Mouse (Mus musculus) bone marrow macrophage, adult 2 months (primary cell): ENCODE data around the gene Rps21. TPM values are rescaled to one million over a fixed set of nuclear protein-coding genes. Genes with fewer than 3 reads are reported as not detected.
"Not testable (repeated sequence)": the region's sequence is repeated elsewhere in the genome, so short reads cannot be mapped to it uniquely, and the experiment has no call there.

ENCODE experiments used
- H3K27ac ChIP-seq: 2 replicates; pipeline ENCODE4 v1.5.1; 2012; ENCODE audit warnings: low read depth, low read length; ENCODE audit not compliant: insufficient read depth
- H3K4me1 ChIP-seq: 2 replicates; pipeline ENCODE4 v1.6.1; 2012; ENCODE audit warnings: low read length; ENCODE audit not compliant: control insufficient read depth, insufficient read depth
- H3K4me3 ChIP-seq: 2 replicates; pipeline ENCODE4 v1.5.1; 2012; ENCODE audit warnings: mild to moderate bottlenecking, low read length, moderate library complexity; ENCODE audit not compliant: insufficient read depth
- CTCF ChIP-seq: IDR thresholded peaks from 2 replicates; pipeline ENCODE4 v1.5.1; 2012; ENCODE audit warnings: low read depth, mild to moderate bottlenecking, low read length, moderate library complexity
- POLR2A ChIP-seq: IDR thresholded peaks from 2 replicates; pipeline ENCODE4 v1.6.1; 2012; ENCODE audit warnings: mild to moderate bottlenecking, low read depth, low read length, borderline replicate concordance
- polyA plus RNA-seq: library from polyadenylated mRNA; stranded (reverse); fragments of >200 nt; gene quantifications from 2 replicates; pipeline ENCODE4 v1.2.4, GENCODE M21; 2012; ENCODE audit not compliant: missing spikeins, insufficient read depth, insufficient read length

Rps21 gene
- polyA plus RNA-seq, 1 experiment, result 1,564 TPM

DNA sequence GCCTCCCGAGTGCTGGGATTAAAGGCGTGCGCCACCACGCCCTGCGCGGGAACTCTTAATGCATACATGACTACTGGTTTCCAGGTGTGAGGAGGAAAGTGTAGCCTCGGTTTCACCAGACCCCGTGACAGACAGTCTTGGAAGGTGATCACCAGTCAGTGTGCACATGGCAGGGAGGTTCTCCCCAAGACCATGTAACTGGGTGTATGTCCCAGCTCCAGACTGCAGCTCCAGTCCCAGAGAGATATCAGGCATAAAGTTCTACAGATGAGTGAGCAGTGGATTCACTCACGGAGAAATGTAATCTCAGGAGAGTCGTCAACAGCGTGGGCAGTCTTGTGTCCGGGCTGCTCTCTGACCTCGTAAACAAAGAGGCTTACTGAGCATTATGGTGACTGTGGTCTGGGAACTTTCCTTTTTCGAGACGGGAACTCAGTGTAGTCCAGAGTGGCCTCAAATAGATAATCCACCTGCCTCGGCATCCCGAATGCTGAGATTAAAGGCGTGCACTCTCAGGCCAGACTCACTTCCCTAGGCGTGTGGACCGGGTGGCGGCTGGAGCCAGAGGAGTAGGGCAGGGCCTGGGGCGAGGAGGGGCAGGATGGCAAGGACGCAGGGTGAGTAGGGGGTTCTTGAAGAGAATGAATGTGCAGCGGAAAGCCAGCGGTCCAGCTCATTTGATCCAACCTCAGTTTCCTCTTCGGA, 729 bp upstream of the Rps21 start:
- Histone ChIP-seq H3K4me1 (peaks cover 5% of the 10 kb centered on the region), H3K4me3 (peak overlapping the region; percentile 61), H3K27ac (peak overlapping the region; percentile 56)
- no peak for TF ChIP-seq POLR2A
- TF ChIP-seq CTCF, result no peak

DNA sequence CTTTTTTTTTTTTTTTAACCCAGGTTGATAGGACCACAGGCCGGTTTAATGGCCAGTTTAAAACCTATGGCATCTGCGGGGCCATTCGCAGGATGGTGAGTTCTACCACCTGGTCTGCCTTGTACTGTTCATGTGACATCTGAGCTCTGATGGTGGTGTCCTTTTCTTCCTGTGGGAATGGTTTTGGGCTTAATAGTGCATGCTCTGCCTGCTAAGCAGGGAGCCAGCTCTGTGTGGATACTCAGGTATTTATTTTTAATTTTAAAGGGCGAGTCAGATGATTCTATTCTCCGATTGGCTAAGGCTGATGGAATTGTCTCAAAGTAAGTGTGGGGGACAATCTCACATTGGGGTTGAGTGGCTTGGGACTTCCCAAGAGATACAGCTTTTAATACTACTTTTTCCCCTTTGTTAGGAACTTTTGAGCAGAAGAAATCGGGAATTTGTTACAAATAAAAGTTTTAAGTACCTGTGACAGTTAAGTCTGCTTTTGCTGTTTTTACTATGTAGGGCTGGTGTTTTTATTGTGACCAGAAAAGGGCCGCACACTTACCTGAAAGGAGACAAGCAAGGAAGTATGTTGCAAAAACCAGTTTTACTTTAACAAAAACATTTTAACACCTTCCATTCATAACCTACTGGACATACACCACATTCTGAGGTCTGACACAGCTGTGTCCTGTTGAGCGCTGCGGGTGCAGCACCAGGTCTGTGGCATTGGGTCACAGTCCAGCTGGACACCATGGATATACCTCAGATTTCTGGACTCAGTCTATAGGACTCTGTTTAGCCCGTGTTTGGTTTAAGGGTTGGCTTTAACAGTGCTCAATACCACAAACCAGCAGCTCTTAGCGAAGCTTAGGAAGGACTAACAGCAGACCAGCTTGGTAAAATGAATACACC, 1.0 kb downstream of the Rps21 start:
- Histone ChIP-seq H3K27ac (peak overlapping the region; percentile 70), H3K4me3 (peak overlapping the region; percentile 81), H3K4me1 (peaks cover 5% of the 10 kb centered on the region)
- TF ChIP-seq CTCF, result no peak
- no peak for TF ChIP-seq POLR2A

DNA sequence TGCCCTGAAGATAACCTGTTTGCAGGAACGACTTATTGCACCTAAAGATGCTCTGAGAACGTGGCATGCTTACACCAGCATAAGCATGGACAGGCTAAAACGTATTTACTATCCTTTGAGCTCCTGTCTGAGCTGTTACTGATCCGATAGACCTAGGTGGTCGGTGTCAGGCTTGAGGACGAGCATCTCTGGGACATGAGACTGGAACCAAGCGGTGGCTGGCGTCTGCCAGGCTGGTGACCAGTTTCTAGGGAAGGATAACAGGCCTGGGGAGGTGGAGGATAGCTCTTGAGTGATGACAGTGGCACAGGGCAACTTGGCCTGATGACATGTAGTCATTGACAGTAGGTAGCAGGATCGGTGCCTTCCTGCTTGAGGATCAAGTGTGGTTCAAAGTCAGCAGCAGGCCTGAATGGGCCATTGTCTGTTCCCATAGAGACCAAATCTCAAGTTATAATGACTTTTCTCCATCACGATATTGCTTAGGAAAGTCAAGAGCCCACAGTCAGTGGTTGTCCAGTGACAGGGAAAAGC, 1.8 kb downstream of the Rps21 start:
- not testable (repeated sequence) for H3K4me3 ChIP-seq, H3K27ac ChIP-seq, H3K4me1 ChIP-seq

DNA sequence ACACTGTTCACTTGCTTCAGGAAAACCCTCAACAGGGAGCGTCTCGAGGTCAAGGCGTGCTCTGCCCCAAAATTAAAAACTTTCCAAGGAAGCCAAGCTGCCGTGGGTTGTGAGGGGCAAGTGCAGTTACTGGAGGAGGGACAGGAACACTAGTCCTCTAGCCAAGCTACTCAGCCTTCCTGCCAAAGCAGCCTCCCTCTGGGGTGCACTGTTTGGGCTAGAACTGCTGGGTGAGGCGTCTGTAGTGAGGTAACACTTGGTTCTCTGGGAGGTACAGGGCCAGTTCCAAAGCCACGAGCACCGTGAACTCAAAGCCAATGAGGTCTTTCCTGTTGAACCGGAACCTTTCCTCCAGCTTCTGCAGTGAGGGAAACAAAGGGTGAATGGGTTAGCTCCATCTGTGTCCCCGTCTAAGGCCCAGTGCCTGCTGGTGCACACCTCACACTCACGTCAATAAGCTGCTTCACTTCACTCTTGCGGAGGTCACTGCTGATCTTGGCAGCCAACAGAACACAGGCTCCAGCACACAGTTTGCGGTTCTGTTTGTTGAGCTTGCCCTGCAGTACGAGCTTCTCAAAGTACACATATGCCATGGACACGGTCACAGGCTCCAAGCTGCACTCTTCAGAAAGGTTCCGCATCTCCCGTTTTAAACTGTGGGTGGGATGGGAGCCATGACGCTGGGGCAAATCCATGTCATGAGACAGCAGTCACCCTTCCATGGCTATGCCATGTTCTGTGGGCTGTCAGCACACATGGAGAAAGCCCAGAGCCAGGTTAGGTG, 2.8 kb downstream of the Rps21 start:
- not testable (repeated sequence) for H3K27ac ChIP-seq, H3K4me1 ChIP-seq

DNA sequence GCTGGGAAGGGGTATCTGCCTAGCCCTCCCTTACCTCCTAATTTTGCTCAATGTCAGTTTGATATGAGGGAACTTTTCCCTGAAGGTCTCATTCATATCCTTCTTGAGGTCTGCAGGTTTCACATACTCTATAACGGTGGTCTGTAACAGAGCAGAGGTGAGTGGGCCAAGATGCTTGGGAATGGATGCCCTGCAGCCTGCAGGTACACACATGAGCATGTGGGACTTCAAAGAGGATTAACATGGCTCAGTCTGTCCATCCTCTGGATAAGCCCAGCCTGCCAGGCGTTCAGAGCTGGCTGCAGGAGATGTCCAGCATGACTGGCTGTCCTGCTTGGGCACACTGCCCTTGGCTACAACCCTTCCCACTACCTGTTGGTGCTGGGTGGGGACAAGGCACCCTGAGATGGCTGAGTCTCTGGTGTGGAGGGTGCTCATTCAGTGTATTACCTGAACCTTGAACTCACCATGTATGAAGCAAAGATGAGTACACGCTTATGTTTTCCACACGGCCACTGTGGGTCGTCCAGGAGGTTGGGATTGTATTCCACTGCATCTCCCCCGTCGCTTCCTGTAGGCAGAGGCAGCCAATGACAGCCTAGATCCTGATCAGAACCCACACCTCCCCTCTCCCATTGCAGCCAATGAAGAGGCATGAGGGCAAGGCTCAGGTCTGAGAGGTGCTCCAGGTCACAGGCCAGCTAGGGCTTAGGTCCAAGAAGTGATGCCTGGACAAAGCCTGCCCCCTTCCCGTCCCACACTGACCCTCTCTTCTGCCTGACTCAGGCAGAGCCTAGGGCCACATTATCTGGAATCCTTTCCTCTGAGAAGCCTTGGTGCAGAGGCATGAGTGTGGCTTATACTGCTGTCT, 3.7 kb downstream of the Rps21 start:
- Histone ChIP-seq H3K27ac (no peak overlapping the region), H3K4me3 (no peak overlapping the region), H3K4me1 (no peaks in the 10 kb centered on the region)
- no peak for TF ChIP-seq CTCF
- TF ChIP-seq POLR2A, result no peak

More for the DNA sequence above, 2.8 kb downstream of the Rps21 start:
- H3K4me3 ChIP-seq, result not testable (repeated sequence)

DNA sequence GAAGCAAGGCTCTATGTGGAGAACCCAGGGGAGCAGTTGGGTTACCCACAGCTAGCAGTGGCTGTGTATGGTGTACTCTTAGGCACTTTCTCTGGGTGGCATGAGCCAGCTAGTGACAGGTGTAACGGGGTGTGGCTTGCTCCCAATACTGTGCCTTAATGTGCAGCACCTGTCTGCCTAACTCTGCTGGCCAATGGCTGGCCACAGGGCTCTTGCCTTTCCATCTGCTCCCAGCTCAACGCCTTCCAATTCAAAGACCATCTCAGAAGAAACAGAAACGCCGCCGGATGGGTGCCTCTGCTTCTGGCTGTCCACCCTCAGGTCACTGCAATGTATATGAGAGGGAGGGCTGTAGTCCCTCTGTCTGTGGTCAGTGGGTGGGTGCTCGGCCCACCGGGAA, 4.7 kb downstream of the Rps21 start:
- TF ChIP-seq CTCF (no peak), POLR2A (no peak)
- no peak overlapping the region for H3K4me3 ChIP-seq

DNA sequence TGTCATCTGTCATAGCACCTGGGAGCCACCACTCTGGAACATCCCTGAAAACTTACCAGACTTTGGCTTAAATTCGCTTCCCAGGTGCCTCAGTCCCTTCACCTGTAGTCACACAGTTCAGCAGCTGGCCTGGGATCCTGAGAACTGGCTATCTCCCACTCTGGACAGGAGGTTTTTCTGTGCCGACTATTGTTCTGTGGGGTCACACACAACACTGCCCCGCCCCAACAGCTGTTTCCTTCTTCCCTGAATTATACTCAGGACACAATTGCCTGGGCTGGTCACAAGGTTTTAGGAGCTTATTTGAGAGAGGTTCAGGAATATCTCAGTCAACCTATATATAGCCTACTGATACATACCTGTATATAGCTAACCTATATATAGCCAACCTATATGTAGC, 5.3 kb downstream of the Rps21 start:
- Histone ChIP-seq H3K4me3 (no peak overlapping the region), H3K27ac (no peak overlapping the region), H3K4me1 (no peaks in the 10 kb centered on the region)
- no peak for TF ChIP-seq CTCF
- TF ChIP-seq POLR2A, result no peak

More for the DNA sequence above, 4.7 kb downstream of the Rps21 start:
- Histone ChIP-seq H3K4me1 (no peaks in the 10 kb centered on the region), H3K27ac (no peak overlapping the region)

DNA sequence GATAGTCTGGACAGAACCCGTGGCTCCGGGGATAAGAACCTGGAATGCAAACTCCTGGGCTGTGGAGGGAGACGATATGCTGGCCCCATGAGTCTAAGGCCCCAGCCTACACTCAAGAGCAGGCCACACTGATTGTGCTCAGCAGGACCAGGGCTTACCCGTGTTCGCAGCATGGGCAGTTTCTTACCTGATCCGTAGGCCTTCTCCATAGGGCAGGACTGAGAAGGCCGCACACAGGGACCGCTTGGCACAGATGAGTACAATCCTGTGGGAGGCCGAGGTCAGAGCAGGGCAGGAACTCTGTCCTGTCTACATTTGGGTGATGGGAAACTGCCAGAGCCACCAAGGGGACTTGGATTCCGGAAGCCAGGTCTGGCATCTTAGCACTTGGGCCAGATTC, 5.7 kb downstream of the Rps21 start:
- no peaks in the 10 kb centered on the region for H3K4me1 ChIP-seq
- no peak for TF ChIP-seq CTCF
- no peak for TF ChIP-seq POLR2A
- H3K27ac ChIP-seq, result no peak overlapping the region
- H3K4me3 ChIP-seq, result no peak overlapping the region

DNA sequence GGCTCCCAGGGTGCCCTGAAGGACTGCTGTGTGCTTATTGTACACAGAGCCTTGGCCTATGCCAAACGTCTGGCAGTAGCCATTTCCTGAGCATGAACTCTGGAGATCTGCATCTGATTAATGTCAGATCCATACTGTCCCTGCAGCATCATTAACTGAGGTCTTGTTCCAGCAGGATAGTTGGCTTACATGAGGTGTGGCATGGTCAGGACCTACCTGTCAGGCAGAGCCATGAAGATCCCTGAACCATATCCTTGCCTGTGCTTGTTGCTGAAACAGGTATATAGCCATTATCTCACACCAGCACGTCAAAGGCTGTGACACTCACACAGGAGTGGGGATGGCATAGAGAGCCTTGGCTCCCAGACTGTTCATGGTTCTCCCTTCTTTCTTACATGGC, 10.8 kb downstream of the Rps21 start:
- Histone ChIP-seq H3K4me1 (peaks cover 24% of the 10 kb centered on the region), H3K27ac (no peak overlapping the region), H3K4me3 (no peak overlapping the region)
- no peak for TF ChIP-seq POLR2A
- no peak for TF ChIP-seq CTCF
